Mouse (Mus musculus) embryonic stem cell, embryonic (primary cell): ENCODE measurements at regions not wholly inside any gene's neighbourhood (a gene's known extent, or its start where the extent isn't known, plus 50 kb on each side); places are given as distances from the start of the nearest gene placed in this dataset.

Experiments used
- CTCF ChIA-PET, 4 experiments: fragments of 300-600 bp in 2 of 4; fragments of 350-600 bp in 2 of 4; sonication (Branson Sonifier 250); formaldehyde crosslinking; loops; one replicate each; lab custom pipeline; 2022; ENCODE audit warnings: inconsistent platforms in 2 of 4; lab: Charles Lee
- POLR2A ChIA-PET, 4 experiments: fragments of 300-600 bp in 2 of 4; fragments of 350-600 bp in 2 of 4; sonication (Branson Sonifier 250); formaldehyde crosslinking; loops; one replicate each; lab custom pipeline; 2022; ENCODE audit warnings: antibody characterized with exemption in 4 of 4, inconsistent platforms in 1 of 4; lab: Charles Lee

DNA sequence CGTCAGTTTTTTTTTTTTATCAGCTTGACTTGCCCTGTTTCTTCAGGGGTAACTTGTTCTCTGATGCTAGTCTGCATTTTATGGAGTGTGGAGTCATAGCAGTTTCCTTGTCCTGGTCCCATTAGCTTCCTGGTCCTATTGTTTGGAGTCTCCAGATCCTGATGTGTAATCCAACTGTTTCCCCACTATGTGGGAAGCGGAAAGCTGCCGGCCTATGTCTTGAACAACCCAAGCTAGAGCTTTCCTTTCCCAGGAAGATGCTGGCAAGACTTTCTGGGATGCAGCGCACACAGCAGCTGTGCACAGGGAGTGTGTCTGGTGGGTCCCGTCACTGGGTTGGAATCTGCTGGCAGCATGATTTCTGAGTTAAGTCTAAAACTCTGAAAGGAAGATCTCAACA, 82.1 kb upstream of the Arglu1 start:
- POLR2A ChIA-PET, result interaction anchor here in 1 of 4 experiments (0.7 kb wide), 1 partner anchor 68 kb away, joined by 4 read pairs; no protein-coding TSS in a partner anchor

DNA sequence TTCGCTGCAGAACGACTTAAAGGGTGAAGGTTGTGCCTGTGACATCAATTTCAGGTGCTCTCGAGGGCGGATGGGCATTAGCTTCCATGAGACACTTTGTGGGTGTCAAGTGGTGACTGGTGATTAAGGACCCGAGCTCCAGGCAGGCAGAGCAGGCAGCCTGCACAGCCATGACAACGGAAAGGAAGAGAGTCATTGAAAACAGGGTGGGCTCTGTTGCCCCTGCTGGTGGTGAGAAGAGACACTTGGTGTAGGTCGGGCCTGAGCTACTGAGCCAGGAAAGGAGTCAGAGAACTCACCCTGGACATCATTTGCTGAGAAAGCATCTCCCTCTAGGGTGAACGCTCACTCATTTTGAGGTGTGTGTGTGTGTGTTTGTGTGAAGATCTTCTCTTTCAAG, 80.1 kb upstream of the Arglu1 start:
- POLR2A ChIA-PET, result no interaction called here
- CTCF ChIA-PET, result interaction anchor here in 3 of 4 experiments (0.5 to 1.5 kb wide), 6 partner anchors 24 to 286 kb away, joined by 3 to 5 read pairs (median 3); no protein-coding TSS in a partner anchor

More for the DNA sequence above, 82.1 kb upstream of the Arglu1 start:
- CTCF ChIA-PET, result interaction anchor here in 1 of 4 experiments (0.6 kb wide), 1 partner anchor 1022 kb away, joined by 3 read pairs; no protein-coding TSS in a partner anchor

DNA sequence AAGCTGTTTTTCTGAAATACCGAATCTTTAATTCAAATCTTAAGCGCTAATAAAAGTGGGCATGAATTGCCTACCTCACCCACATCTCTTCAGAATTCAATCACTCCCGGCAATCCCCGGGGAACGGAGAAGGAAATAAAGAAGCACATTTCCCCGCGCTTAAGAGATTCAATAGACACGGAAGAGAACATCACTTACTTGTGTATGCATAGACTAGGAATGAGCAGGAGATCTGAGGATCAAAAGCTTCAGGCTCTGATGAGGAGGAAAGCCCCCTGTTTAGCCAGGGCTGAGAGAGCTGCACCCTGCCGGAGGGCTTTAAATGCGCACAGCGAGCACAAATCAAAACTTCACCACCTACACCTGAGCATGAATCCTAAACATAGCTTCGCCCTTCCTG, 72.0 kb upstream of the Arglu1 start:
- ChIA-PET POLR2A (interaction anchor here in 3 of 4 experiments (0.6 to 1.7 kb wide), 4 partner anchors 9 to 425 kb away, joined by 3 to 6 read pairs (median 4); no protein-coding TSS in a partner anchor), CTCF (interaction anchor here in 1 of 4 experiments (0.5 kb wide), 1 partner anchor 30 kb away, joined by 9 read pairs; no protein-coding TSS in a partner anchor)

DNA sequence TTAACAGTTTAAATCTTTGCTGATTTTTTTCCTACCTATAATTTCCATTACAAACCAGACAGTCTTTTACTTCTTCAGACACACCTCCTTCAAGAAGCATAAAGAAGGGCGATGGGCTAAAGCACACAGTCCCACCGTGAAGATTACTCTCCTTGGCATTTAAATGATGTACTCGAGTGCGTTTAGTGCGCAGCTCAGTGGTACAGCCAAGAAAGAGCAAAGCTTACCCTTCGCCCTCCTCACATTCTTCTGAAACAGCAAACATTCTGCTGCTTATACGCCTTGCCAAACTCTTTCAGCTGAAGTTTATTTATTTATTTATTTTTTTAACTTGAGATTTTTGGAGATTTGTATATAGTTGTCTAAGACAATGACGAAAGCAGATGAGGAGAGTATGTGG, 68.0 kb upstream of the Arglu1 start:
- CTCF ChIA-PET, result no interaction called here
- POLR2A ChIA-PET, result no interaction called here

DNA sequence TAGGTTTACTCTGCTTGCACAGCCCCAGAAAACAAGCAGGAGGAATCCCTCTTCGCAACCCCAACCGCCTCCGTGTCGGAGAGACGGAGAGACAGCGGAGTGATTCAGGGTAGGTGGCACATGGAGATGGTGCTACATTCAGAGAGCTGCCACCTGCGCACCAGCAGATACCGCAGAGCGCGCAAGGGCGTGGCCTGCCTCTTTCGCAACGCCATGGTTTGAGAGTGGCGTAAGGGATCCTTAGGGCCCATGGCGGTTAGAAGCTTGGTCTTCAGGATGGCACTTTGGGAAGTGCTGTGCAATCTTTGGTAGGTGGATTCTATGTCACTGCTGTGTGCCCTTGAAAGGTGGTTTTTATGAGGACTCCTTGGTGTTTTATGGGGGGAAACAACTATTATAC, 60.9 kb upstream of the Arglu1 start:
- POLR2A ChIA-PET, result interaction anchor here in 1 of 4 experiments (1.1 kb wide), 1 partner anchor 10 kb away, joined by 3 read pairs; no protein-coding TSS in a partner anchor
- CTCF ChIA-PET, result interaction anchor here in 1 of 4 experiments (1.1 kb wide), 1 partner anchor 121 kb away, joined by 10 read pairs; no protein-coding TSS in a partner anchor

DNA sequence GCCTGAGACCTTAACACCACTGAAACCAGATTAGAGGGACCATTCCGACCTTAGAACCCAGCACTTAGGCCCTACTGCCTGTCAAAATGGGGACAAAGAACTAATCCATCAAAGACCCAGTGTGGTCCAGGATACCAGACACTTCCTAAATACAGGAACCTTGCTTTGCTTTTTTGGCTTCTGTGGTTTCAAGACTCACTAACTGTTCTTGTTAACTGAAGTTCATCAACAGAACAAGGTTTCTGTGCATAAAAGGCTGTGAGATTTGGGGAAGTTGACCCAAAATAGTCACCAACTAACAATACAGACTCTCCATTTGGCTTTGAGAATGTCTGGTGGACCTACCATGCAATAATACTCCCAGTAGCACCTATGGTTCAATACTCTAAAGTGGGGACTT, 56.4 kb upstream of the Arglu1 start:
- POLR2A ChIA-PET, result interaction anchor here in 1 of 4 experiments (1.9 kb wide), 1 partner anchor 15 kb away, joined by 6 read pairs; no protein-coding TSS in a partner anchor

DNA sequence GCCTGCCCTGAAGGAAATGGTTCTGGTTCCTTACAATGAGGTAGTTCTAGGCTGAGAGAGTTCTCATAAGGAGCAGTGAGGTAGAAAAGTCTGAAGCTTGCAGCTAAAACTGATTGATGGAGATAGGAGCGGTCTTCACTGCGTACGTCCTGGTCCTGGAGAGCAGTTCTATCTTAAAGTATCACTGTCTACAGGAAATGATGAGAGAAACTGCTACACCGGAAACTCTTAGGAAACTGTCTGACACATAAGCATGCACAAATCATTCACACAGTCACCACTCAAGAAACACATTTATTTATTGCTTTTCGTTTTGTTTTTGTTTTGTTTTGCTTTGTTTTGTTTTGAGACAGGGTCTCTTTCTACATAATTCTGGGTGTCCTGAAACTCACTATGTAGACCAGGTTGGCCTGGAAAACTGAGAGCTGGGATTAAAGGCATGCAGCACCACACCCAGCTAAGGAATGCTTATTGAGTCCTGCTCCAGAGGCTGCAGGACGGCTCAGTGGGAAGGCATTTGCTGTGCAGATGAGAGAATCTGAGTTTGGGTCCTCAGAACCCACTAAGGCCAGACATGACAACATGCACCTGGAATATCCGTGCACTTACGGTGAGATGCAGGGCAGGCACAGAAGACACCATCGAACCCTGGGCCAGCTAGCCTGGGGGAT, 55.4 kb upstream of the Arglu1 start:
- ChIA-PET POLR2A (interaction anchor here in 2 of 4 experiments (0.6 to 1.9 kb wide), 3 partner anchors 16 to 602 kb away, joined by 3 to 6 read pairs (median 3); no protein-coding TSS in a partner anchor), CTCF (interaction anchor here in 2 of 4 experiments (0.7 to 1.3 kb wide), 3 partner anchors 11 to 247 kb away, joined by 3 to 7 read pairs (median 4); no protein-coding TSS in a partner anchor)

More for the DNA sequence above, 56.4 kb upstream of the Arglu1 start:
- CTCF ChIA-PET, result interaction anchor here in 1 of 4 experiments (1.1 to 1.3 kb wide), 2 partner anchors 12 to 246 kb away, joined by 3 to 4 read pairs; no protein-coding TSS in a partner anchor
